Mouse (Mus musculus) layer of hippocampus, adult 11-12 months (tissue): ENCODE measurements at regions not wholly inside any gene's neighbourhood (a gene's known extent, or its start where the extent isn't known, plus 50 kb on each side); places are given as distances from the start of the nearest gene placed in this dataset.

Experiments used
- DNase-seq: peaks from one replicate; pipeline ENCODE4 v3.0.0; 2022; ENCODE audit warnings: low spot score

GRCm38 (mm10) chr3:149625066-149625465, 634.7 kb upstream of the Adgrl2 start:
- DNase-seq: no peak

GRCm38 (mm10) chr3:149623851-149624532, 633.6 kb upstream of the Adgrl2 start:
- no peak for DNase-seq

- DNase-seq: no peak
Measured at GRCm38 (mm10) chr3:149603865-149604264, 613.5 kb upstream of the Adgrl2 start.

- DNase-seq: peak; percentile 19
Measured at GRCm38 (mm10) chr3:149601276-149601675, 610.9 kb upstream of the Adgrl2 start.

GRCm38 (mm10) chr3:149594470-149594869, 604.1 kb upstream of the Adgrl2 start:
- no peak for DNase-seq

GRCm38 (mm10) chr3:149585769-149586168, 595.4 kb upstream of the Adgrl2 start:
- DNase-seq: no peak

- no peak for DNase-seq
Measured at GRCm38 (mm10) chr3:149581141-149581540, 590.8 kb upstream of the Adgrl2 start.

GRCm38 (mm10) chr3:149575678-149576077, 585.3 kb upstream of the Adgrl2 start:
- DNase-seq: no peak

GRCm38 (mm10) chr3:149566853-149567252, 576.5 kb upstream of the Adgrl2 start:
- no peak for DNase-seq

- peak; percentile 14 for DNase-seq
Measured at GRCm38 (mm10) chr3:149550231-149550951, 560.0 kb upstream of the Adgrl2 start.

GRCm38 (mm10) chr3:149547045-149547444, 556.7 kb upstream of the Adgrl2 start:
- DNase-seq: no peak

- DNase-seq: no peak
Measured at GRCm38 (mm10) chr3:149546256-149546655, 555.9 kb upstream of the Adgrl2 start.

- no peak for DNase-seq
Measured at GRCm38 (mm10) chr3:149534183-149534582, 543.8 kb upstream of the Adgrl2 start.

GRCm38 (mm10) chr3:149530026-149530607, 539.8 kb upstream of the Adgrl2 start:
- no peak for DNase-seq

- no peak for DNase-seq
Measured at GRCm38 (mm10) chr3:149526509-149526908, 536.2 kb upstream of the Adgrl2 start.

GRCm38 (mm10) chr3:149519575-149519929, 529.2 kb upstream of the Adgrl2 start:
- DNase-seq: no peak

GRCm38 (mm10) chr3:149518928-149519574, 528.7 kb upstream of the Adgrl2 start:
- DNase-seq: no peak

GRCm38 (mm10) chr3:149517537-149517936, 527.2 kb upstream of the Adgrl2 start:
- no peak for DNase-seq

GRCm38 (mm10) chr3:149509178-149509577, 518.8 kb upstream of the Adgrl2 start:
- DNase-seq: no peak

GRCm38 (mm10) chr3:149508671-149509070, 518.3 kb upstream of the Adgrl2 start:
- no peak for DNase-seq

GRCm38 (mm10) chr3:149505692-149506091, 515.3 kb upstream of the Adgrl2 start:
- DNase-seq: no peak

- no peak for DNase-seq
Measured at GRCm38 (mm10) chr3:149503992-149504391, 513.6 kb upstream of the Adgrl2 start.

- DNase-seq: no peak
Measured at GRCm38 (mm10) chr3:149500130-149500529, 509.8 kb upstream of the Adgrl2 start.
